Mouse (Mus musculus) neural tube, embryonic 10.5 days (tissue): ENCODE measurements around the gene Tnfrsf13c.

Experiments
- DNase-seq: peaks from one replicate; pipeline ENCODE4 v3.0.0-alpha.2; 2017; ENCODE audit warnings: low spot score; ENCODE audit errors: extremely low spot score

The Tnfrsf13c gene

DNA sequence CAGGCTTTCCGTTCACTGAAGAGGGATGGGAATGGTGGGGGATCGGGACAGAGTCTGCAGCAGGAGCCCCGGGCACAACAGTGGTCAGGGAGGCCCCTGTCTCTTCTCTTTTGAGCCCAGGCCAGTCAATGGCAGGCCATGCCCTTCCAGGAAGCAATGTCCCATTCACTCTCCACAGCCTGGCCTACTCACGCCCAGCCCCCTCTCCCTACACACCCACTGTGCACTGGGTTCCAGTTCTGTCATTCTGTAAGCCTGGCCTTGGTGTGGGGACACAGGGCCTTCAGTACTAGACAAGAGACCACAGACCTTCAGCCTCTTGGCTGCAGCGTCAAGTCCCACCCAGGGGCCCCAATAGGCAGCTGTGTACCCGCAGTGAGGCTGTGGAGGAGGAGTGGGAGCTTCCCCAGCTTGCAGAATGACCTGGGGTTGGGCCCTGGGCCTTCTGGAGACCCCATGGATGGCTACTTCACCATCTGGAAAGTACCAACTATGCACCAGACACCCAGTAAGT, 6.0 kb upstream of the Tnfrsf13c start:
- DNase-seq, result no peak

- no peak for DNase-seq
These were observed 5.4 kb upstream of the Tnfrsf13c start for GRCm38 (mm10) chr15:82229542-82230045.

DNA sequence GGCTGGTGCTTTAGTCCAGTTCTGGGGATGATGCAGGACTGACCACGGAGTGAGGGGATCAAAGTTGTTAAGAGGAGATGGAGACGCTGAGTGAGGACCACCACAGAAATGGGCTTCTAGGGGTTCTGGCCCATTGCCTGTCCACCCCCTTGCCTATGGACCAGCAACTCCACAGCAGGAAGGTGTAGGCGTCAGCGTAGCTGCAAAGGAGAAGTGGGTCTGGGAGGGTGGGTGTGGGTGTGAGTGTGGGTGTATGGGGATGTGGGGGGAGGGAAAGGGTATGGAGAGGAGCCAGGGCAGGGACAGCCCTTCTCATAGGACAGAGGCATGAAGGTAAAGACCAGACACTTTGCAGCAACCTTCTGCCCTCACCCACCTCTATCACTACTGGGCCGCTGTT, 1.6 kb upstream of the Tnfrsf13c start:
- no peak for DNase-seq

- DNase-seq, result no peak
These were observed 540 bp upstream of the Tnfrsf13c start for GRCm38 (mm10) chr15:82224602-82225215.

DNA sequence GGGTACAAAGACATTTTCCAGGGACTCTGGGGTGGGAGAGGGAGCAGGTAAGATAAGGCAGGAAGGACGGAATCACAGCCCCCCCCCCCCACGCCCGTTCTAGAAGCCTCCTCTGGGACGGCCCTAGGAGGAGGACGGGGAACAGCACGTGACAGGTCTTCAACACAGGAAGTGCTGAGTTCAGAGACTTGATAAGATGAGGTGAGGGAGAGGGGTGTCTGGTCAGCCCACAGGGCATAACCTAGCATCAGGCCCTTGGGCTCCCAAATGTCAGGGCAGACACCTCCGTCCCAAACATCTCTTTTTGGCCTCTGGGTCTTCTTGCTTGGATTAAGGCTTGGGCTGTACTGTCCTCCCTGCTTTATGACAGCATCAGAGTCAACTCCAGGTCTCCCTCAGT, 918 bp downstream of the Tnfrsf13c start:
- DNase-seq, result no peak

GRCm38 (mm10) chr15:82221104-82221860, 2.9 kb downstream of the Tnfrsf13c start:
- DNase-seq, result no peak

DNA sequence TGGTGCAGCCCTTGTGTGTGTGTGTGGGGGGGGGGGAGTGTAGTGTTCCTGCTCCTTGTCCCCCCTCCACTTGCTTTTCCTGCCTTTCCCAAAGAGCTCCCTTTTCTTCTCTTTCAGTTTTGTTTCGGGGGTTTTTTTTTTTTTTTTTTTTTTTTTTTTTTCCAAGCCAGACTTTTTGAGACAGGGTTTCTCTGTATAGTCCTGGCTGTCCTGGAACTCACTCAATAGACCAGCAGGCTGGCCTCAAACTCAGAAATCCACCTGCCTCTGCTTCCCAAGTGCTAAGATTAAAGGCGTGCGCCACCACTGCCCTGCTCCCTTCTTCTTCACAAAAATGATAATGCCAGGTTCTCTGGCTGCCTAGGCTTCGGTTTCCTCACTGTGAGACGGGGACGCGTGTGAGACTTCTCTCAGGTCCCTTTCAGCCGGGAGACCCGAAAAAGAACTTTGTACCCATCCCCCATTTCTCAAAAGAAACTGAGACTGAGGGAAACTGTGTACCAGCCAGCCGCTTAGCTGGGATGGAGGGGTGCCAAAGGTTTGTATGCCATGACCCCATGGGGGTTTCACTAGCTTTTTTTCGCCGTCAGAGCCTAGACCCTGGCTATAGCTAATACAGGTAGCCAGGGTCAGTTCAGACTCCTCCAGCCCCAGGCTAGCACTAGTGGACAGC, 4.0 kb downstream of the Tnfrsf13c start:
- DNase-seq, result no peak

DNA sequence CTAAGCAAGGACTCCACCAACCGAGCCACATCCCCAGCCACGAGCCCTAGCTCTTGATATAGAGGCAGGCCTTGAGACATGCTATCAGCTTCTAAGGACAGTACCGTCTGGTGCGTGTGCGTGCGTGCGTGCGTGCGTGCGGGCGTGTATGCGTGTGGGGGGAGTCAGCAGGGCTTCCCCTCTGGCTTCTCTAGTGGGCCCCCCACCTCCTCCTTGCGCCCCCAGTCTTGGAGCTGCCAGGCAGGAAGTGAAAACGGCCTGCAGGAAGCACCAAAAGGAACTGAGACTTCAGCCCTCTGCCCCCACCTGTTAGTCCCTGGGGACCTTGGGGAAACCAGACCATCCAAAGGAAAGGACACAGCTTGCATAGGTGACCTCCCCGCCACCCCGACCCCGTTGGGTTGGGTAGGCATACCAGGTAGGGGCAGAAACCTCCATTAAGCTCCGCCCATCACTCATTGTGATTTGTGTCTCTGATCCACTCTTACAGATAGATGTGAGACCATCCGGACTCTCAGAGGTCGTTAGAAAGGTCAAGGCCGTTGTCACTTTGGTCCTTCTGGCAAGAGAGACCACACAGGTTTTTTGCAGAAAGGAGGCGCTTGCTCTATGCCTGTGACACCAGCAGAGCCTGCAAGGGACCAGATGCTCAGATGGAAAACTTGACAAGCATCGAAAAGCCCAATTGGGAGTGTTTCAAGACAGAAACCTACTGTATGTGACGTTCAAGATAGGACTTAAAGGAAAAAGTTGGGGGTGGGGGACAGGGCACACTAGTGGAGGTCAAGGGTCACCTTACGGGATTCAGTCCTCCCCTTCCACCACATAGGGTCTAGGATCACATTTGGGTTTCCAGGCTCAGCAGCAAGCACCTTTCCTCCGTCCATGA, 5.1 kb downstream of the Tnfrsf13c start:
- no peak for DNase-seq

DNA sequence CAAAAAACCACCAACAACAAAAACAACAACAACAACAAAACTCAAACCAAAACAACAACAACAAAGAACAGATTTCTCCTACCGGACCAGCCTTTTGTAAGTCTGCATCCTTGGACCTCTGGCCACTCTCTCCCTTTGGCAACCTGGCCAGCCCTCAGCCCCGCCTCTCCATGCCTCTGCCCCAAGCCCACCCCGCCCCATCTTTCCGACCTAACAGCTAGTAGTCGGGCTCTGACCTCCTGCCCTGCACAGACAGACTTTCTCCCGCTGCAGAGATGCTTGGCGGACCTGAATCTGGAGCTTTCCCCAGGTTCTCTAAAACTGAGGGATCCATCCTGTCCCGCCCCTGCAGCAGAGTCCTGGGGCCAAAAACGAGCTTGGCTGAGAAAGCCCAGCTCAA, 6.2 kb downstream of the Tnfrsf13c start:
- DNase-seq, result no peak

DNA sequence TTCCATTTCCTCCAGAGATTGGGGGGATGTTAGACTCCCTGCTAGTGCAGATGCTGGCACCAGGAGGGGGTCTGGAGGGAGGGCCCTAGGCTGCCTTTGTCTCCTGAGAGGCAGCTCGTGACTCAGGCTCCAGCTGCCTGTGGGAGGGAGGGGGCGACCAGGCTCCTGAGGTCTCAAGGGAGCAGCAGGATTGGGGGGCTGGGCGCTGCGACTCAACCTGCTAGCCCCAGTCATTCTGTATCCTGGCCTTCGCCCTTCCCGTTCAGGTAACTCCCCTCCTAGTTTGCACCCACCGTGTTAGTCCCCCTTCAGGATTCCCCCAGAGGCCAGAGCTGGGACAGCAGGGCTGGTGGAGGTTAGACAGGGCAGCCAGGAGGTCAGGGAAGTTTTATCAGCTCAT, 7.1 kb downstream of the Tnfrsf13c start:
- DNase-seq, result no peak

- DNase-seq, result no peak
These were observed 7.9 kb downstream of the Tnfrsf13c start for GRCm38 (mm10) chr15:82216142-82216827.

DNA sequence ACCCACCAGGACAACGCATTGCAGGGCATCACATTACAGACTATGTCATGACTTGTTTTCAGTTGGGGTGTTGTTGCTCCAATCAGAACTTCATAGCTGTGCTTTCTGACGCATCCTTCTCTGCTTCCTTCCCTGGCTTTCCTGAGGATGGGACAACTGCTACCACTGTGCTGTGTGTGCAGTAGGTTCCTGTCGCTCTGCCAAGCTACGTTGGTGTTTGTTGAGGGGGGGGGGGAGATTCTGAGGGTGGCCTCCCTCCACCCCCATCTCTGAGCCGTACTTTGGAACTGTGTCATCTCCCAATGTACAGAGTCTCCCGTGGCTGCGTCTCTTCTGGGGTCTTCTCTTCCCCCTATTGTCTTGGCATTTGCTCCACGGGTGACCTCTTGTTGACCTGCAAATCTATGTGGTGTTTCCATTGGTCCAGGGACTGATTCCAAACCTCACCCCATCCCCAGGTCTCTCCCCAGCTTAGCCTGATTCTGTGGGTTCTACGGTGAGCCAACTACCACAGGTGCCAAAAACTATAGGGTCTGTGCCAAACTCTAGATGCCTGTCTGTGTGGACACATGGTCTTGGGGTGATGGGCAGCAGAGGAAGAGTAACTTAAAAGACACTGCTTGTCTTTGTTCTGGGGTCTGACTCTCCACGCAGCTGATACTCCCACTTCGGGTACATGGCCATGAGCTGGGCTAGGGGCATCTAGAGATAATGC, 8.7 kb downstream of the Tnfrsf13c start:
- no peak for DNase-seq

DNA sequence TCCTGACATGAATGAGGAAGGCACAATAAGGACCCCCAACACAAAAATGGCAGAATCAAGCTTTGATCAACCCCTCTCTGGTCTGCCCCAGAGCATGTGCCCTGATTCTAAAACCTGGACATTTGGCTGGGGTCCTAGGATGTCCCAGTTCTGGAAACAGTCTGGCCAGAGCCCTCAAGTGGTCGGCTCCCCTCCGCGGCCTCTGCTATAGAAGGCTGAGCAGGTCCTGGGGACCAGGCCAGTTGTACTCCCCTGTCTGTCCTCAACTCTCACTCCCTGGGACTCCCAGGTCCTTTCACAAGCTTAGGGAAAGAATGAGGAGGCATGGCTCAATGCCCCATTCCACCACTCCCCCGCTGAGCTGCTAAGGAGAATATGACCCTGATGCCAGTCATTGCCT, 10.9 kb downstream of the Tnfrsf13c start:
- DNase-seq, result no peak

DNA sequence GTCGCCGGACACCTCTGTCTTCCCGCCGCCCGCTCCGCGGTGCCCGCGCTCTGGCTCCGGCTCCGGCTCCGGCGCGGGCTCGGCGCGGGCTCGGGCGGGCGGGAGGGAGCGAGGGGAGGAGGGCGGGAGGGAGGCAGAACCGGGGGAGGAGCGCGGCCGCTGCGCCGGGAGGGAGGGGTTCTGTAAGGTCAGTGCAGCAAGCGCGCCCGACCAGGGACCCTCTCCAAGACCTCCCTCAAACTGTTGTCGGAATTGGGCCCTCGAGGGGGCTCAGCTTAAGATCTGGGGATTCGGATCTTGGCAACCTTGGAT, 11.5 kb downstream of the Tnfrsf13c start, which contains the start of gene Shisa8:
TSS of gene Shisa8 (minus strand) at position 64 of the 312 bp plus-strand sequence.
- peak; percentile 45 for DNase-seq

DNA sequence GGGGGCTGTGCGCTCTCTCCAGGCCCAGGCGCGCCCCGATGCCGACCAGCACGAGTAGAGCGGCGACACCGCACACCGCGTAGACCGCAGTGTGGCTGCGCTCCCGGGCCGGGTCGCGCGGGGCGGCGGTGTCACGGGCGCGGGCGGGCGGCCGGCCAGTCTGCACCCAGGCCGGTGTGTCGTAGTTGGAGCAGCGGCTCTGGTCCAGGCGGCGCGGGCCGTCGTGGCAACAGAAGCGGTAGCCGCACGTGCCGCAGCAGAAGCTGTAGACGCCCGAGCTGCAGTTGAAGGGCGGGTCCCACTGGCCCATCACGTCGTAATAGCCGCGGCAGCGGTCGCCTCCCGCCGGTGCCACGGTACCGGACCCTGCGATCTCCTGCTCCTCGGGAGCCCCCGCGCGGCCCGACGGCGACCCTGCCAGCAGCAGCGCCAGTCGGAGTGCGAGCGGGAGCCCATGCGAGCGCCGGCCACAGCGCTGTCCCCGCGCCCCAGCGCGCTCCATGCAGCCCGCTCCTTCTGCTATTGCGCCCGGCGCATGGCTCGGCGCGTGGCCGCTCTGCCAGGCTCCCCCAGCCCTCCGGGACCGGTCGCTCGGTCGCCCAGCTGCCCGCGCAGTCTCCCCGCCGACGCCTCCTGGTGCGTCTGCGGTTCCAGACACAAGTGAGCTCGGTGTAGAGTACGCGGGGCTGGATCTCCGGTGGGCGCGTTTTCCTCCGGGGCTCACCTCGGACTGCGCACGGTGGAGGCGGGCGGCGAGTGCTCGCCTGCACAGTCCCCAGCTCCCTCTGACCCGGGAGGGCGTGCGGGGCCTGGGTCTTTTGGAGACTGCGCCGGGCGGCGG, 12.0 kb downstream of the Tnfrsf13c start:
- peak; percentile 65 for DNase-seq

DNA sequence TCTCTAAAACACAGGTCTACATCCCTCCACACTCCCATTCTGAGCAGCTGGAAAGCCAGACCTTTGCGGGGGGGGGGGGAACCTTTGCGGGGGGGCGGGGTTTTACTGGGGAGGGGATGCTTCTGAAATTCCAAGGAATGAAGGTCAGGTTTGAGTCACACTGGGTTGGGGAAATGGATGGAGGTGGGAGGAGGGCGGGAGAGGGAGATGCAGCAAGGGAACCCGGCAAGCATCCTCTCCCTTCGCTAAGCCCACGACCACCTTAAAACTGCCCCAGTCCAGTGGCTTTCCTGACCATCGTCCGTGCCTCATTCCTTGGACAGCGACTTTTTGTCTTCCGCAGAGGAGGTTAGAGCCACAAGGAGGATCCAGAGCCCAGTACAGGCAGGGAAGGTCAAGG, 12.9 kb downstream of the Tnfrsf13c start:
- no peak for DNase-seq

DNA sequence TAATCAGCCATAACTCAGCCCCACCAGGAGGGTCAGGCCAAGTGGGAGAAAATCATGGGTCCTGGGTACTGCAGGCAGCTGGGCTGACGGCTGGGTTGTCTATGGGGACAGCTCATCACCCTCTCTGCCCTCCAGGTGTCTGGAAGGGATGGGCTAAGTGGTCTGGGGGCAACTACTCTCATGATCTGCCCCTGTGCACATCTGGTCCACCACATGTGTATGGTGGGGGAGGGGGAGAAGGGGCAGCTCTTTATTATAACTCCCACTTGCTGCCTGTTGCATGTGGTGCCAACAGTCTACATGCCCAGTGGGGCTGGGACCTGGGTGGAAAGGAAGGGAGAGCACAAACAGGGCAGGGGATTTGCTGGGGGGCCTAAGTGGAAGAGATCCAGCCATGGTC, 13.4 kb downstream of the Tnfrsf13c start:
- no peak for DNase-seq

GRCm38 (mm10) chr15:82209295-82210050, 14.7 kb downstream of the Tnfrsf13c start:
- no peak for DNase-seq
